Mouse (Mus musculus): ENCODE measurements around the gene Samm50.

Gene Samm50

DNA sequence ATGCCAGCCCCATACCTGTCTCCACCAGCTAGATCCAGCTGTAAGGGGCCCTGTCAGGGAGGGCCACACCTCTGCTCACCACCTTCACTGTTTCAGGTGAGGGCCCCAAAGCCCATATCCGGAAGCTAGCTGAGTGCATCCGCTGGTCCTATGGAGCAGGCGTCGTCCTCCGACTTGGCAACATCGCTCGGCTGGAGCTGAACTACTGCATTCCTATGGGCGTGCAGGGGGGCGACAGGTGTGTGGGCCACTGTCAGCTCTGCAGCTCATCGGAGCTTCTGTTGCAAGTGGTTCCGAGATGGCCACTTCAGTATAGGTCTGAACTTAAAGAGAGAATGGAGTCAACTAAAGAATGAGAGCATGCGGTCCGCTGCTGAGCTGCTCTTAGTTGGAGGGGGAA, 18.9 kb downstream of the Samm50 start:
- no peak for ATAC-seq (ENCODE audit: low TSS enrichment)

DNA sequence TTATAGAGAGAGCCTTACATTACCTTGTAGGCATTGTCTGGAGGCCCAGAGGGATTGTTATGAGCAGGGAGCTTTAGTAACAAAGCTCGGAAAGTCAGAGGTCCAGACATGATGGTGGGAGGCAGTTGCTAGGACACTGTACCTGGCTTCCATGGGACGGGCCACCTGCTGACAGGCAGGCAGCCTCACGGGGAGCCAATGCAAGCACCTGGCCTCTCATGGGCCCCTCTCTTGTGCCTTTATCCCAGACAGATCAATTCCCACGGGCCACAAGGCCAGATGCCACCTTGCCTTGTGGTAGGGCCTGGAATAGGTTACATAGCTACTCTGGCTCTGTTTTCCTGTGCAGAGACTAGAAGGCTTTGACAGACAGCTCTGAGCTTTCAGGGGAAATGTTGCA, 19.5 kb downstream of the Samm50 start:
- no peak for ATAC-seq (ENCODE audit: low TSS enrichment)

DNA sequence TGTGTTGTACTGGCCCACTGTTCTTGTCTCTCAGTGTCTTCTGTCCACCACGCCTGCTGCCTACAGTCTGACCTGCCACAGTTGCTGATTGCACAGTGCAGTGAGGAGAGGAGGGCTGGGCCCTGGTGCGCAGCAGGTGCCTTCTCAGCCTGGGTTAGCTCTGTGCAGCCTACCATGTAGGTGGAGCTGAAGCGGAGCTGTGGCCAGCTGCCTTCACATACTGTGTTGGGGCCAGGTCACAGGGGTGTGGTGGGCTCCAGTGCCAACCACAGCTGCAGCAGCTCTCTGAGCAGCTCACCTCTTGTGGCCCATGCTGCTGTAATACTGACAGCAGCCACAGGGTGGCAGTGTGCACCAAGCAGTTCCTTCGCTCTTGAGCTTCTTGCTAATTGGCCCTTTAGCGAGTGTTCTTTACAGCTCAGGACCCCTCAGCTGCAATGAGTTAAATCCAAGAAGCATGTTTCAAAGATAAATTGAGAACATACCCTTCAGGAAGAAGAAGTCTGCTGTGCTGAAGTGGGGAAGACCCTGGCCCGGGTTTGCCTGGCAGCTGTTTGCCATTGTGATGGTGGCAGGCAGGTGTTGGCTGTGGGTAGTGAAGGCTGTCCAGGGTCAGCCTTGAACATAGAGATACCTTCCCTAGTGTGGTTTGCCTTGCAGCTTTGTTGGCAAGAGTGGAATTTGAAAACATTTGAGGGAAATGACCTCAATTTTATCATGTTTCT, 20.2 kb downstream of the Samm50 start:
- ATAC-seq (ENCODE audit: low TSS enrichment), result peak; percentile 50

DNA sequence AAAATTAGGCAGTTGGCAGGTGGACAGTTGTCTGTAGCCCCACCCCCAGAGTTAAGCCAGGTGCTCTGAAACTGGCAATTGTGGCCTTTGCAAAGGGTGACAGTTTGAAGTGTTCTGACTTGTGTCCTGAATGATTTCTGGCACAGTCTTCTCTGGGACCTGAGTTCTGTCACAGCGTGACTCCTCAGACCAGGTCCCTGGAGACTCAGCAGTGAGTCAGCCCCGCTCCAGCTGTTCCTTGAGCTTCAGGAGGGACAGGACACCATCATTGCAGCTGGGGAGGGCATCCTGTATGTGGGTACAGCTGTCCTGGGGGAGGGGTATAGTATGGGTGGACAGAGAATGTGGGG, 20.7 kb downstream of the Samm50 start:
- ATAC-seq (ENCODE audit: low TSS enrichment), result no peak

DNA sequence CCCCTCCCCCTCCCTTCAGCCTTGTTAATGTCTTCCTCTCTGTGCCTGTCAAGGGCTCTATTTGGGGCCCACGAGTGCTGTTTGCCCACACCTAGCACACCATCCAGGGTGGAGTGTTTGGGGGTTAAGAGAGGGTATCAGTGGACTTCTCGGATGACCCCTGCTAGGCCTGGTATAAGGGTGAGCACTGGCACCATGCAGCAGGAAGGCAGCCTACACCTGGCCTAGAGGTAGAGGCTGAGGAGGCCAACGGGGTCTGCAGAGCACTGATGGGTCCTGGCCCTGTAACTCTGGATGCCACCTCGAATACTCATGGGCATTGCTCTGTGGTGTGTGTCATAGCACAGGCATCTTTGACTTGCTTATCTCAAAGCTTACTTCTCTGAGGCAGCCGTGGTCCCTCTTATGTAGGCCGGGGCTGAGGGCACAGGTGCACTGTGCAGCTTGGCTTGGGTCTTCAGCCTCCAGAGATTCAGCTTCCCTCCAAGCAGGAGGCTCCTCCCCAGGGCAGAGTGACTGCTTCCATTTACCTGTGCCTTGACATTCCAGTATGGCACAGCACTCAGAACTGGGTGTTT, 21.2 kb downstream of the Samm50 start:
- ATAC-seq (ENCODE audit: low TSS enrichment), result no peak

DNA sequence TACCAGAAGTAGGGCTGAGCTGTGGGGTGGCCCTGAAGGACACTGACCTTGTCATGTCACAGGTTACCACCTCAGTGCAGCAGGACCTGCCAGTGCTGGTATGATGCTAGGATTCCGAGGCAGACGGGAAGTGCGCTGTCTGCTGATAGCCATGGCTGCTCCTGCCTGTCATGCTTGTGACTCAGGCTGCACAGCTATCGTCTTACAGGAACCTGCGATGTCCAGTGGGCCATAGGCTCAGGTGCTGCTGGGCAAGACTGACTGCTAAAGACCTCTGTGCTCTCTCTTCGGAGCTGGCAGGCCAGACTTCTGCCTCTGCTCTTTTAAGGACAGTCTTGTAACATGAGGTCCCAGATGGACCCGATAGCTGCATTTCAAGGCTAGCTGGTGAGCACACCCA, 22.4 kb downstream of the Samm50 start:
- ATAC-seq (ENCODE audit: low TSS enrichment), result no peak

DNA sequence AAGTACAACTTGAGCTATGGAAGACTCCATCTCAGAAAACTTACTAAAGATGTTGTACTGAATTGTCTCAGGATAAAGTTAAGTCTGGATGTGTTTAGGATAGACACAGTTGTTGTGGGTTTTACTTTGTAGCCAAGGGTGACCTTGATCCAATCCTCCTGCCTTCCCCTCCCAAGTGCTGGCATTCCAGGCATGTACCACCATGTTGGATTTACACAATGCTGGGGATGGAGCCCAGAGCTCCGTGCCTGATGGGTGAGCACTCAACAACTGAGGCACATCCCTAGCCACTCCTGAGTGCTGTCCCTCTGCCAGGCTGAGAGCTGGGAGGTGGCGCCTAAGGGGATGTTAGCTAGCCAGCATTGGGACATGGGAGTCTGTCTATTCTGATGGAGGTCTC, 23.2 kb downstream of the Samm50 start:
- no peak for ATAC-seq (ENCODE audit: low TSS enrichment)

DNA sequence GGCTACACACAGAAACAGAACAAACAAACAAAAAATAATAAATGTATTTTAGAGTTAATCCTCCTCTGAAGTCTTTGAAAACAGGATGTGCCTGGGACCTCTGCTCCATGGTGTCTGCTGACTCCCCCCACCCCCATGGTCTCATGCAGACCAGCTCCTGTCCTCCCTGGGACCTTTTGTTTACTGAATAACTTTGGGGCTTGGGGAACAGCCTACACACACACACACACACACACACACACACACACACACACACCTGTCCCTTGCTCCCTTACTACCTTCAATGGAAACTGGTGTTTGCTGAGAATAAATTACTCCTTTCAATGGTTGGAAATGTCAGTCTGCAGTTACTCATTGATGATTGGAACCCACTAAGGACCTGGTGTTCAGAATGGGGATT, 24.0 kb downstream of the Samm50 start:
- no peak for ATAC-seq (ENCODE audit: low TSS enrichment)

DNA sequence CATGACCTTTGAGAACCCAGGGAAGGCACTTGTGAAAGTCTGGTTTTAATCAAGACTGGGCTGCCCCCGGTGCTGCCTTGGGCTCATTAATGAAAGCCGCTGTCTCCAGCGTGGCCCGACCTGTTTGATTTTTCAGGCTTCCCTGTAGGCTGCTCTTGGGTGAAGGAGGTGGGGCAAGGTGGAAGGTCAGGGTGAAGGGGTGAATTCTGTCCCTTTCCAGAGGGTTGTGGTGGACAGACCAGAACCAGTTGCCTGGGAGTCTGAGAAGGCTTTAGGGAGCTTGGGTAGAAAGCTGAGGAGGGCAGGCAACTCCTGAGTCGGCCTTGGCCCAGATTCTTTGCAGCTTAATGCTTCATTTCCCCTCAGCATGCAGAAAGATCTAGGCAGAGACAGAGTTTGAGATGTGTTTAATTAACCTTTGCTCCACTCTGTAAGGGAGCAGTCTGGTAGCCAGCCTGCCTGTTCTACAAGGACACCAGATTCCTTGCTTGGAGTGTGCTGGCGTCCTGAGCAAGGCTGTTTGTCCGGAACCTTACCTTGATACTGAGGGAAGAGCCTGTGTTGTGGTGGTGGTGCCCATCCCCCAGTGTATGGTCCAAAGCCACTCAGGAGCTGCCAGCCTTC, 24.5 kb downstream of the Samm50 start:
- ATAC-seq (ENCODE audit: low TSS enrichment), result no peak

DNA sequence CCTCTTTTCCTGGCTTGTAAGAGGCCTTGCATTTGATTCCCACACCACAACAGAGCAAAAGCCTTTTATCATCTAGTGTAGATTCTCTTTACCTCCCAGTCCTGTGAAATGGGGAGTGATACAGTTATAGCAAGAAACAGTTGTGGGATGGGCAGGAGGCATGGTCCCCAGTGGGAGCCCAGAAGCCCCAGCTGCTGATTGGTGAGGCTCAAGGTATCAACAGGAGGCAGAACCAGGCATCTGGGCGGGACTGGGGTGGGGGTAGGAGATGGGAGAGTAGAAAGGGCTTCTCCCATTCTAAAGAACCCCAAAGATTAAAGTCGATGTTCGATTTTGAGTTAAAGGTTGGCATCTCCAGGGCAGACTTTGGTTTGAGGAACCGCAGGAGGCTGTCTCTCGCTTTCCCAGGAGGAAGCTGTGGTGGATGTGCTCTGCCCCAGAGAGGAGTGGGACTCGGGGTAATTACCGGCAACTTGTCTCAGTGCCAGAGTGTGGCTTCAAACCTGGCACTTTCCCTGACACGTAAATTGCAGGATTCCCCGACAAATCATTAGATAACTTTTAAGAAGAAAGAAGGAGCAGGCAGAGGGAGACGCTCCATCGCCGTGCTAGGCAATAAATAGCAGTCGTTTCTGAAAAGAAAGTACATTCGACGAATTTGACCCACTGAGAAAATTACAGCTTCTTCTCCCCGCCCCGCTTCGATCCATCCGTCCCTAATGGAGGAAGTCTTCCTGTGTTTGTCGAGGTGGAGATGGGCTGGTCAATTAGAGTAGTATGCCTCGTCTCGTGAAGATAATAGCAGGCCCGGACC, 26.1 kb downstream of the Samm50 start:
- no peak for ATAC-seq (ENCODE audit: low TSS enrichment)

DNA sequence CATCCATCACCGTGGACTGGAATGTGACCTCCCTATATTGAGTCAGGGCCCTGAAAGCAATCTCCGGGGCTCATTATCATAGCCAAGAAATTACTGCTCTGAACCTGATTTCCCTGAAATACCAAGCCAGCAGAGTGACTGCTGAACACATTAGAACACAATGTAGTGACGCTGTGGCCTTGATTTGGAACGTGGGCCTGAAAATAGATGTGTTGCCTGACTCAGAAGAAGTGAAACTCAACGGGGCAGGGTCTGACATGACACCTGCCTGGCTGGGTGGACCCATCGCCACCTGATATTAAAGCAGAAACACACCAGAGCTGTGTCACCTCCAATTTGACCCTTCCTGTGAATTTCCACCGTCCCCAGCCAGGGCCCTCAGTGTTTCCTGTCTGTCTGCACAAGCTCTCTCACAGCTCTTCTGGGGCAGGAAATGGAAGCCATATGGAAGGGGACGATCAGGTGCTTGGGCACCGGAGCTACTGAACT, 26.8 kb downstream of the Samm50 start:
- no peak for ATAC-seq (ENCODE audit: low TSS enrichment)

DNA sequence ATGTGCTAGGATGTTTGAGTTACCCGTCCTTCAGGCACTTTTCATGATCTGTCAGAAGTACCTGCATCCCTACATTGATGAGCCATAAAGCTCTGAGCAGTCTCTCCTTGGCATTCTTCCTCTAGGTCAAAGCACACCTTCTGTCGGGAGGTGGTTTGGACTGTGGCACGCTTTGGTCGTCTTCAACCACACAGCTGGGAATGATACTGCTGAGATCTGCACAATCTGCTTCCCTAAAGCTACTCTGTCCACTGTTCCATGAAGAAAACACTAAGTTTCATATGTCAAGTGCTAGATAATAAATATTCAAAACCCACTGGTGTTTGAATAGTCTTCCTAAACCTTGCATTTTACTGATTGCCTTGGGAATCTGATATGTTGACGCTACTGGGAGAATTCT, 29.5 kb downstream of the Samm50 start:
- no peak for ATAC-seq (ENCODE audit: low TSS enrichment)

DNA sequence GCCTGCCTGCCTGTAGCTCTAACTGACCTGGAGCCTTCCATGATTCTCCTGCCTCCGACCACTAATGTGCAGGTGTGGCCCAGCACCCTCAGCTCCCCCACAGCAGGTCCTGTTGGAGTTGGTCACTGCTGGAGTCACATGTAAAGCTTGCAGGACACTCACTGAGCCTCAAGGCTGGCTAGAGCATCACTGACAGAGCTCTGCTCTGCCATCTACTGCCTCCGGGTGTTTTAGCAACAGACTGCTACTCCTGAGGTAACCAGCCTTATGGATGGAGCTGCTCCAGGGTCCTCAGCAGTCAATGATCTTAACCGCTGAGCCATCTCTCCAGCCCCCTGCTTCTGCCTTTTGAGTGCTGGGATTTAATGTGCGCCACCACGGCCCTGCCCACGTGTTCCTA, 31.4 kb downstream of the Samm50 start:
- ATAC-seq (ENCODE audit: low TSS enrichment), result peak; percentile 93

DNA sequence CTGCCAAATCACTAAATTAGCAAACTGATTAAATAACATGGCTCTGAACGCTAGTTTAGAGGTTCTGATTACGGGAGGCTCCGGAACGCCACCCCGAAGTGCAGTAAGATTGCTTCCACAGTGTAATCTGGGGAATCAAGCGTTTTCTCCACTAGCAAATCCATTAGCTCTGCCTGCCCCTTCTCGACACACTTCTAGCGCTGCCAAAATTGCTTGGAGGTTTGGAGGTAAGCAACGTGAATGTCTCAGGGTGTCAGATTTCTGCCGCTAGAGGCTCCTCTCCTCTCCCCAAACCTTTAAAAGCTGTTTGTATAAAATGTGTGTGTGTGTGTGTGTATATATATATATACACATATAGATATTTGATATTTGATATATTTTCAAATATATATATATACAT, 32.7 kb downstream of the Samm50 start:
- ATAC-seq (ENCODE audit: low TSS enrichment), result no peak

DNA sequence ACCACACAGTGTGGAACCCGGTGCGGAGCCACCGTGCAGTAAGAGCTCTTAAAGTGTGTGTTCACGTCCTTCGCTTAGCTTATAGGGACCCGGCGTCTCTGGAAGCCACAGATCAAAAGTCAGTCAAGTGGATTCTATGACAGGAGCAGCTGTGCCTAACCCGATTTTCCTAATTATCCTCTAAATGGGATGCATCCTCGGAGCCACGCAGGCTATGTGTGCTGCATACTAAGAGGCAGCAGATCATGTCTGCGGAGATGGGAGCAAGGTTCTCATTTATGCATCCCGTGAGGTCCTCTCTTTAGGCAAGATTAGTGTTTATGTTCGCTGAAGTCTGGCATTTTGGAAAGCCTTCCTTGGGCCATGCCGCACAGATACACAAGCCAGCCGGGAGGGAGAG, 34.9 kb downstream of the Samm50 start:
- no peak for ATAC-seq (ENCODE audit: low TSS enrichment)

DNA sequence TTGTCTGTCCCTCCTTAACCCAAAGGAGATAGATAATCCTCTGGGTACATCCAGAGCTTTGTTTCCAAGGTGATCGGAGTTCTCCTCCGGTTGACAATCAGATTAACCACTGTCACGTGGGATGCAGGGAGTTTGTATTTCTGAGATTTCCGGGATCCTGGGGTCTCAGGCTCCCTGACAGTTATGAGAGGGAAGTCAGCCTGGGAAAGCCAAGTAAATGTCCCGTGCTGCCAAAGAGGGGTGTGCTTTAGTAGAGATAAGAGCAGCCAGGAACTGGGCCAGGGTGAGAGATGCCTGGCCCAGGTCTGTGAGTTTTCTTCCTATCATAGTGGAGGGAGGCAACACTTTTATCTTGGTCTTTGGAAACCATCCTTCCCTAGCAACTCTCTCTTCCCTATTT, 38.6 kb downstream of the Samm50 start:
- ATAC-seq (ENCODE audit: low TSS enrichment), result no peak

DNA sequence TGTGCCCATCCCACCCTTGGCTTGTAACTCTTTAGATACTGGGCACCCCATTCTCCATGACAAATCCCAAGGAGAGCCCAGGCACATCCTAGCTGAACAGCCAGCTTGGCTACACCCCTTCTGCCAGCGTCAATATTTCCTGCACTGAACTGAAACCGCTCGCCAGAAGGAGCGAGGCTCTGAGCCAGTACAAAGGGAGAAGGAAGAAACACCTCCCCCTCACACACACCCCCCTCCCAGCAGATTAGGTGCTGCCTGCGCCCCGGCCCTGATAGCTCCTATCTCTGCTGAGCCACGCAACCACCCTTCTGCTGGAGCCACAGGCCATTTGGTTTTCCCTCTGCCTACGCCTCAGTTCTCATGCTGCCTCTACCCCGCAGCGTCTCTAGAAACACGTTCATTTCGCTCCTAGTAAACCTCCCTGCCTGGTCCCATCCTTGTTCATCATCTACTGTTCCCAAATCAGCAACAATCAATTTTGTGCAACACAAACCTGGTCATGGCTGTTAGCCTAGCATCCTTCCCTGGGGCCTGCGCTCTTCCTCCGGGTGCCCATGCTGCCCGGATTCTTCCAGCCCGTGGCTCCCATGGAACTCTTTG, 39.2 kb downstream of the Samm50 start:
- ATAC-seq (ENCODE audit: low TSS enrichment), result peak; percentile 86

DNA sequence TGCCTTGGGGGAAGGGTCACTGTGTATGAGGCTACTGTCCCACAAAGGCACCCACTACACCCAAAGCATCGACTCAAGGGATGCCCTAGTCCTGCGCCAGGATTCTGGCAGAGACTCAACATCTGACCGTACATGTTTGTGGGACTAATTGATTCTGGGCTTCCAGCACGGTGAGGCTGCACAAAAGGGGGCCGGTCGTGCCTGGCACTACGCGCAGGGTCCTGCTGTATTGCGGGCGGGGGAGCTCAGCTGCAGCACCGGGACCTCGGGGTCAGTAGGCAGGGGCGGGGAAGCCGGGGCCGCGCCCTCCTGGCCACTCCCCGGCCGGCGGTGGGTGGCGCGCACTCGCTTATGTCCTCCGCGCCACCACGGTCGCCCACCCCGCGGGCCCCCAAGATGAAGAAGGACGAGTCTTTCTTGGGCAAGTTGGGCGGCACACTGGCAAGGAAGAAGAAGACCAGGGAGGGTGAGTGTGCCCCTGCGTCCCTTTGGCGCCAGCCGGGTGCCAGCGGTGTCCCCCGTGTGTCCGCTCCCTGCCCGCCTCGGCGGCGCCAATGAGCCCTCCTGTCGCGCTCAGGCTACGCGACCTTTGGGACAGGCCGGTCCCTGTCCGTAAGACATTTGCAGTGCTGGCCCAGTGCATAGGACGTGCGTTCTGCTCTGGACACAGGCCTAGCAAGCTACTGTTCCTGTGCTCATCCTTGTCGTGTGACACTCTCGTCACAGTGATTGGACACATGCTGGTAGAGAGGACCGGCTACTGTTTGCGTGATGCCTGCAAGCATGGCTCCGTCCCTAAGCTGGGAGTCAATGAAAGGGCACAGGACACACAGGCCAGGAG, 39.9 kb downstream of the Samm50 start, which contains the start of gene Parvb:
Gene Parvb, plus strand, starts transcription at position 323 of the 841 bp plus-strand sequence.
- peak; percentile 60 for ATAC-seq (ENCODE audit: low TSS enrichment)

DNA sequence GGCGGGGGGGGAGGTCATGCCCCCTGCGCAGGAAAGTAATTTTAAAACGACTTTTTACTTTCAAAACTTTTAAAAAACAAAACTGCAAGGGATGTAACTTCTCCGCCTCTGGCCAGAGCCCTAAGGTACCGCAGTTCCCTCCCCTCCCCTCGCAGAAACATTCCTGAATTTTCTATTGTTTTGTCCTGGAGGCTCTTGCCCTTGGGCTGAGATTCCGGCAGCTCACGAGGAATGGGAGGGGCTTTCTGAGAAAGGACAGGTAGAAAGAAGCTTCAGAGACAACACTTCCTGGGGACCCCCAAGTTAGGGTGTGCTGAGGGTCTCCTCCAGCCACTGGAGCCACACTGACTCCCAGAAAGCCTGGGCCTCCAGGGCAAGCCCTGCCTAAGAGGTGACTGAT, 40.6 kb downstream of the Samm50 start:
- no peak for ATAC-seq (ENCODE audit: low TSS enrichment)

DNA sequence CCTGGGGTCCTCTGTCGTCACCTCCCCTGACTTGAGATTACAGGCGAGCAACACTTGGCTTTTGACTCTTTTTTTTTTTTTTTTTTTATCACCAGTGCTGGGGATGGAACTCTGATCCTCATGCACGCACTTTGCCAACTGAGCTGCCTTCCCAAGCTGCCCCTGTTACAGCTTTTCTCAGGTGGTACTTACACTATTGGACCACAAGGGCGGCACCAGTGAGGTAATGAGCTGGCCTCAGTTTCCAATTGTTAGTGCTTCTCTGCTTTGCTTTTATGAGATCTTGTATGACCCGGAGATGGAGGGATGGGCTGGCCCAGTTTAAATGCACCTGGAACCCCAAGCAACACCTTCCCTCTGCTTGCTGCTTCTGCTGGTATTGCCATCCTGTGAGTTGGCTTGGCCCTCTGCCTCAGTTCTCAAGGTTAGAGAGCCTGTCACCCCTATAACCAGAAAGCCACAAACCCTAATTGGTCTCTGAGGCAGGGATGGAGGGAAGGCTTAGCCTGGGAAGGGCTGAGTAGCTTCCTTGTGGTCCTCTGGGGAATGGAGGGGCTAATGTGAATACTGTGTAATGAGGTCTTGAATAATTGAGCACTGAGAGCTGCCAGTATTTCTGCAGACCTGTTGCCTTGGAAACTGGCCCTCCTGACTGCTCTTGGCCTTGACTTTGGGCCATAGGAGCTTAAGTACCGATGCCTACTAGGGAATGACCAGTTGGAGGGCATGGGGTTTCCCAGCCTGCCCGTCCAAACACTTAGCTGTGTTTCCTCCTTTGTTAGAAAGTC, 42.9 kb downstream of the Samm50 start:
- ATAC-seq (ENCODE audit: low TSS enrichment), result no peak
